Comparison of ENCODE assay signal across 19 mouse cellular contexts in the genomic region with DNA sequence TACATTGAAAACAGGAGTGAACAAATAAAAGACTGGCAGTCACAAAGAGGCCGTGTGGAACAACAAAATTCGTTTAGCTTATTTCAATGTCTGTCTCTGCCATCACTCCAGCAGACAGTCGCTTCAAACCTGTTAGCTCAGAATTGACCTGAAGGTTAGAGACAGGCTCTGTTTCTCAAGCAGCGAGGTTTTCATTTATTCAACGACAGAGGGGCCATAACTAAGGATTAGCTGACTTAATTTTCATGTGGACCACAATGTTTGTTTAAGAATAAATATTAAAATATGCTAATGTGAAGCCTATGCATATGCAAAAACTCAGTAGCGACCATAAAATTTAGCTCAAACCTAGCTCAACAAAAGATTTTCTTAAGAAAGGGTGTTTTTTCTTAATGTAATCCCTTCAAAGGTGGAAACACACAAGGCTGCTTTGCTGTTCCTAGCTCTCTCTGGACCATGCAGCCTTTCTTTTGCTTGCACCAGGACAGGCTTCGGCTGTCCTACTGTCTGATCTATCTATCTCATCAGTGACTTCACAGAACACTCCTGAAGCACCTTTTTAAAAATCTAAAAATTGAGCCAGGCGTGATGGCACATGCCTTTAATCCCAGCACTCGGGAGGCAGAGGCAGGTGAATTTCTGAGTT.
DNase-seq lines count a peak whose midpoint lies in the region; ATAC-seq and TF ChIP-seq lines count a peak whose summit lies in the region.
"Had no signal": no experiment of that assay in that cellular context is flagged by ENCODE, and none has a peak within 500 bp of the region (broad histone marks: within the 10 kb centered on the region; RNA-seq: fewer than 3 reads in every experiment).

No protein-coding gene starts in this region.

- no peaks in the 10 kb centered on the region for H3K4me1 ChIP-seq in midbrain, embryonic 11.5 days (ENCODE audit: control insufficient read depth, insufficient read depth, low read length)
- no peaks in the 10 kb centered on the region for H3K4me1 ChIP-seq in midbrain, embryonic 16.5 days (ENCODE audit: control insufficient read depth, insufficient read depth, low read length)
- no peaks in the 10 kb centered on the region for H3K4me1 ChIP-seq in forebrain, embryonic 12.5 days
- H3K4me1 ChIP-seq in forebrain, embryonic 16.5 days (replicated peaks; ENCODE audit: control insufficient read depth, insufficient read depth, low read length) = no peaks in the 10 kb centered on the region
- H3K4me1 ChIP-seq: embryonic facial prominence, embryonic 13.5 days; hindbrain, embryonic 13.5 days had no signal

- H3K36me3 ChIP-seq in midbrain, embryonic 11.5 days (ENCODE audit: control insufficient read depth, insufficient read depth, low read length) = no peaks in the 10 kb centered on the region
- H3K36me3 ChIP-seq in midbrain, embryonic 16.5 days (ENCODE audit: control insufficient read depth, insufficient read depth, low read length) = no peaks in the 10 kb centered on the region
- no peaks in the 10 kb centered on the region for H3K36me3 ChIP-seq in forebrain, embryonic 12.5 days (replicated peaks)
- no peaks in the 10 kb centered on the region for H3K36me3 ChIP-seq in forebrain, embryonic 16.5 days (ENCODE audit: control insufficient read depth, insufficient read depth)
- H3K36me3 ChIP-seq: embryonic facial prominence, embryonic 13.5 days; hindbrain, embryonic 13.5 days had no signal

- ATAC-seq in midbrain, embryonic 11.5 days (ENCODE audit: low FRiP score) = peak; percentile 67
- ATAC-seq in midbrain, embryonic 16.5 days = no peak
- ATAC-seq in forebrain, embryonic 12.5 days (ENCODE audit: low FRiP score) = peak; percentile 41; the same call in 1 of the 2 replicates
- peak; percentile 63 for ATAC-seq in forebrain, embryonic 16.5 days
- ATAC-seq: hindbrain, postnatal 0 days had no signal

- no peak for TF ChIP-seq CTCF in brain, embryonic 14.5 days (IDR thresholded peaks at IDR 0.05; ENCODE audit: borderline replicate concordance, extremely low read depth, insufficient read depth, insufficient read length)

- WGBS in midbrain, embryonic 11.5 days = 61% methylated on average over 9 of the region's 9 CpGs
- 41% methylated on average over 9 of the region's 9 CpGs for WGBS in midbrain, embryonic 16.5 days
- WGBS in forebrain, embryonic 12.5 days = 43% methylated on average over 9 of the region's 9 CpGs
- WGBS in forebrain, embryonic 16.5 days = 31% methylated on average over 9 of the region's 9 CpGs

- no peak overlapping the region for H3K27ac ChIP-seq in midbrain, embryonic 11.5 days (ENCODE audit: low read depth, low read length)
- no peak overlapping the region for H3K27ac ChIP-seq in midbrain, embryonic 16.5 days (ENCODE audit: low read length)
- H3K27ac ChIP-seq in forebrain, embryonic 12.5 days = no peak overlapping the region
- no peak overlapping the region for H3K27ac ChIP-seq in forebrain, embryonic 16.5 days (ENCODE audit: low read length)
- H3K27ac ChIP-seq: embryonic facial prominence, embryonic 13.5 days; heart, adult 2 months; hindbrain, embryonic 13.5 days; hindbrain, postnatal 0 days had no signal

- DNase-seq in midbrain, embryonic 11.5 days (ENCODE audit: low spot score, missing footprints) = no peak
- DNase-seq in brain, embryonic 14.5 days (ENCODE audit: low read depth) = peak; percentile 64
- no peak for DNase-seq in cerebellum, adult 11 months
- DNase-seq in left cerebral cortex, postnatal 25 days (ENCODE audit: low spot score in 2 of 2) = no peak
- DNase-seq: adrenal gland, adult 8-10 months; cerebellum, adult 18-20 months; cerebellum, adult 9-11 months; cerebellum, postnatal 36 days; gastrocnemius, postnatal 10 days; heart, adult 2 months; heart, postnatal 10 days; heart, postnatal 4 days; kidney, adult 11 months had no signal

- no peak overlapping the region for H3K9ac ChIP-seq in midbrain, embryonic 11.5 days (ENCODE audit: low read length)
- H3K9ac ChIP-seq in midbrain, embryonic 16.5 days (ENCODE audit: low read depth, low read length) = no peak overlapping the region
- H3K9ac ChIP-seq in forebrain, embryonic 12.5 days = no peak overlapping the region
- no peak overlapping the region for H3K9ac ChIP-seq in forebrain, embryonic 16.5 days (replicated peaks; ENCODE audit: low read depth, low read length)
- H3K9ac ChIP-seq: embryonic facial prominence, embryonic 13.5 days; hindbrain, embryonic 13.5 days had no signal

- no peaks in the 10 kb centered on the region for H3K27me3 ChIP-seq in midbrain, embryonic 11.5 days (ENCODE audit: control insufficient read depth, insufficient read depth, low read length)
- H3K27me3 ChIP-seq in midbrain, embryonic 16.5 days (ENCODE audit: control insufficient read depth, insufficient read depth, low read depth, low read length) = no peaks in the 10 kb centered on the region
- H3K27me3 ChIP-seq in forebrain, embryonic 12.5 days = no peaks in the 10 kb centered on the region
- H3K27me3 ChIP-seq in forebrain, embryonic 16.5 days (replicated peaks; ENCODE audit: control insufficient read depth, insufficient read depth, low read length) = no peaks in the 10 kb centered on the region
- H3K27me3 ChIP-seq: embryonic facial prominence, embryonic 13.5 days; hindbrain, embryonic 13.5 days had no signal

- no peak for TF ChIP-seq POLR2A in brain, embryonic 14.5 days (IDR thresholded peaks at IDR 0.05; ENCODE audit: borderline replicate concordance, extremely low read depth, insufficient read depth, insufficient read length, poor library complexity, severe bottlenecking)

- no peak overlapping the region for H3K4me3 ChIP-seq in midbrain, embryonic 11.5 days (ENCODE audit: low read depth, low read length)
- no peak overlapping the region for H3K4me3 ChIP-seq in midbrain, embryonic 16.5 days (ENCODE audit: low read depth, low read length)
- H3K4me3 ChIP-seq in forebrain, embryonic 12.5 days (replicated peaks) = no peak overlapping the region
- no peak overlapping the region for H3K4me3 ChIP-seq in forebrain, embryonic 16.5 days (replicated peaks; ENCODE audit: low read length)
- H3K4me3 ChIP-seq: embryonic facial prominence, embryonic 13.5 days; heart, adult 2 months; hindbrain, embryonic 13.5 days had no signal

- intact Hi-C loops in left cerebral cortex, postnatal 25 days (cut with DNase I) = no loop called here

- H3K4me2 ChIP-seq in midbrain, embryonic 11.5 days = no peak overlapping the region
- no peak overlapping the region for H3K4me2 ChIP-seq in midbrain, embryonic 16.5 days (ENCODE audit: low read length)
- no peak overlapping the region for H3K4me2 ChIP-seq in forebrain, embryonic 12.5 days
- H3K4me2 ChIP-seq in forebrain, embryonic 16.5 days (ENCODE audit: low read length) = no peak overlapping the region
- H3K4me2 ChIP-seq: embryonic facial prominence, embryonic 13.5 days; hindbrain, embryonic 13.5 days had no signal

- no peaks in the 10 kb centered on the region for H3K9me3 ChIP-seq in midbrain, embryonic 11.5 days (ENCODE audit: control insufficient read depth, low read length)
- no peaks in the 10 kb centered on the region for H3K9me3 ChIP-seq in midbrain, embryonic 16.5 days (replicated peaks; ENCODE audit: control insufficient read depth, low read length, poor library complexity, severe bottlenecking)
- no peaks in the 10 kb centered on the region for H3K9me3 ChIP-seq in forebrain, embryonic 12.5 days
- no peaks in the 10 kb centered on the region for H3K9me3 ChIP-seq in forebrain, embryonic 16.5 days (ENCODE audit: control insufficient read depth, low read length)
- H3K9me3 ChIP-seq: embryonic facial prominence, embryonic 13.5 days; hindbrain, embryonic 13.5 days had no signal
